Mouse (Mus musculus): Measurements from ENCODE around the gene Vps8. TPM values are rescaled to one million over a fixed set of nuclear protein-coding genes. Genes with fewer than 3 reads are reported as not detected.
"Not testable (repeated sequence)": the region's sequence is repeated elsewhere in the genome, so short reads cannot be mapped to it uniquely, and the experiment has no call there.

Vps8 gene
- total RNA-seq, 2 experiments from 2014 or later = 49.1 to 60.4 TPM

- no peak for DNase-seq (ENCODE audit: low spot score in 2 of 2)
Observed at GRCm38 (mm10) chr16:21653151-21653550, 230.2 kb downstream of the Vps8 start.

- DNase-seq (ENCODE audit: low spot score in 2 of 2) = no peak
Observed at GRCm38 (mm10) chr16:21654384-21654783, 231.5 kb downstream of the Vps8 start.

GRCm38 (mm10) chr16:21655291-21655690, 232.4 kb downstream of the Vps8 start:
- DNase-seq (ENCODE audit: low spot score in 2 of 2) = no peak

GRCm38 (mm10) chr16:21655961-21656360, 233.0 kb downstream of the Vps8 start:
- peak in 1 of 2 experiments; percentile 69 for DNase-seq (ENCODE audit: low spot score in 2 of 2)

- DNase-seq (ENCODE audit: low spot score in 2 of 2) = no peak
Observed at GRCm38 (mm10) chr16:21664633-21665363, 241.9 kb downstream of the Vps8 start.

- DNase-seq (ENCODE audit: low spot score in 2 of 2) = no peak
Observed at GRCm38 (mm10) chr16:21665423-21665986, 242.6 kb downstream of the Vps8 start.

- DNase-seq (ENCODE audit: low spot score in 2 of 2) = no peak
Observed at GRCm38 (mm10) chr16:21671878-21672277, 249.0 kb downstream of the Vps8 start.

- DNase-seq (ENCODE audit: low spot score in 2 of 2) = not testable (repeated sequence)
Observed at GRCm38 (mm10) chr16:21673046-21673445, 250.1 kb downstream of the Vps8 start.

GRCm38 (mm10) chr16:21673651-21674050, 250.7 kb downstream of the Vps8 start:
- not testable (repeated sequence) for DNase-seq (ENCODE audit: low spot score in 2 of 2)

GRCm38 (mm10) chr16:21676791-21677190, 253.9 kb downstream of the Vps8 start:
- DNase-seq (ENCODE audit: low spot score in 2 of 2) = no peak

GRCm38 (mm10) chr16:21687406-21687805, 264.5 kb downstream of the Vps8 start:
- no peak for DNase-seq (ENCODE audit: low spot score in 2 of 2)

GRCm38 (mm10) chr16:21689141-21689540, 266.2 kb downstream of the Vps8 start:
- DNase-seq (ENCODE audit: low spot score in 2 of 2) = no peak

- no peak for DNase-seq (ENCODE audit: low spot score in 2 of 2)
Observed at GRCm38 (mm10) chr16:21690216-21690755, 267.4 kb downstream of the Vps8 start.

- peak; percentile 45 to 64 for DNase-seq (ENCODE audit: low spot score in 2 of 2)
Observed at GRCm38 (mm10) chr16:21693981-21694462, 271.1 kb downstream of the Vps8 start.

Other genes starting within 250 kb of the Vps8 start
- gene Ephb3, start 218.4 kb upstream of the Vps8 start, total RNA-seq (2021) = 10 to 100 TPM; 19.2 to 22.8 TPM

Data from layer of hippocampus, postnatal 14 days (tissue).